Mouse (Mus musculus) heart, postnatal 14 days (tissue): ENCODE results near the gene Alg14. TPM values are rescaled to one million over a fixed set of nuclear protein-coding genes. Genes with fewer than 3 reads are reported as not detected.

Experiments used
- DNase-seq, 2 experiments: peaks; one replicate each; pipeline ENCODE4 v3.0.0; 2021 to 2022
- intact Hi-C: fragments of 180-260 bp; cut with DNase I; formaldehyde crosslinking; loops from one replicate; pipeline ENCODE4 v1.15.1; 2025
- long read RNA-seq, 2 experiments: library from polyadenylated mRNA; stranded (forward); transcript quantifications; one replicate each; pipeline ENCODE4 v2.0.0; 2021
- total RNA-seq, 2 experiments: library from RNA; stranded (reverse); gene quantifications; 2 replicates each; pipeline ENCODE4 v1.2.3; 2021

The Alg14 gene
- 10 to 100 TPM; 14.4 to 15.1 TPM for total RNA-seq
- long read RNA-seq, experiment 1, transcript Alg14-201 (4 exons, 2,037 nt) = major isoform, 9 of 10 reads
- long read RNA-seq, experiment 1, partial matches to known transcripts = 1 of 10 reads
- long read RNA-seq, experiment 1, other reads (novel, unspliced or antisense) = 0 of 10 reads
- long read RNA-seq, experiment 2, transcript Alg14-201 (4 exons, 2,037 nt) = major isoform, 9 of 10 reads
- long read RNA-seq, experiment 2, partial matches to known transcripts = 0 of 10 reads
- long read RNA-seq, experiment 2, other reads (novel, unspliced or antisense) = 0 of 10 reads

DNA sequence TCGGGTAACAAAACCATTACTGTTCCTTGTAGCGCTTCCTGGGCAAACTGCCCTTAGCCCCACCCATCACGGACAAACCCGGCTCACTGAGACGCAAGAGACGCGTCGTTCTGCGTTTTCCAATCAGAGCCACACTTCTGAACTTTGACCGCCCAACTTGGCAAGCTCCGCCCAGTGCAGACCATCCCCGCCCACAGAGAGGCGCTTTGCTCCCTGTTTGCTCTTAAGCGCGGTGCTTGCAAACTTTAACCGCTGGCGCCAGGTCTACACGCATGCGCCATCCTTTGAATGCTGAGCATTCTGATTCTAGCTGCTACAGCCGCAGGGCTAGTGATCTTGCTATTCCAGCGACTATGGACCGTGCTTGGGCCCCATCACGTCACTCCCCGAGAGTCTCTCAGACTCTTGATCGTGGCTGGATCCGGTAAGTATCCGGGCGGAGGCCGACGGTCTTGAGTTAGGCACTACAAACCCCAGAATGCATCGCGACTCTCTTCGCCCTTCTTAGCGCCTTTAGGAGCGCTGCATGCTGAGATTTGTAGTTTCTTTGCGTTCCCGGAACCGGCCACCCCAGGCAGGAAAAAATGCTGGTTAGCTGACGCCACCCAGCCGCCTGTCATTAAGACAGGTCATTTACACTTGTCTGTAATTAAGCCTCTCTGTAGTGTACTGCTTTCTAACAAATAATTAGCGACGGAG is at the start of gene Alg14:
Gene Alg14 (plus strand): TSS at position 214 of the 699 bp plus-strand sequence.
- peak; percentile 94 to 95 for DNase-seq
- intact Hi-C loops = loop anchor here (2.0 kb wide), 1 partner anchor 121 kb away; the partner anchor contains the start of gene Rwdd3

DNA sequence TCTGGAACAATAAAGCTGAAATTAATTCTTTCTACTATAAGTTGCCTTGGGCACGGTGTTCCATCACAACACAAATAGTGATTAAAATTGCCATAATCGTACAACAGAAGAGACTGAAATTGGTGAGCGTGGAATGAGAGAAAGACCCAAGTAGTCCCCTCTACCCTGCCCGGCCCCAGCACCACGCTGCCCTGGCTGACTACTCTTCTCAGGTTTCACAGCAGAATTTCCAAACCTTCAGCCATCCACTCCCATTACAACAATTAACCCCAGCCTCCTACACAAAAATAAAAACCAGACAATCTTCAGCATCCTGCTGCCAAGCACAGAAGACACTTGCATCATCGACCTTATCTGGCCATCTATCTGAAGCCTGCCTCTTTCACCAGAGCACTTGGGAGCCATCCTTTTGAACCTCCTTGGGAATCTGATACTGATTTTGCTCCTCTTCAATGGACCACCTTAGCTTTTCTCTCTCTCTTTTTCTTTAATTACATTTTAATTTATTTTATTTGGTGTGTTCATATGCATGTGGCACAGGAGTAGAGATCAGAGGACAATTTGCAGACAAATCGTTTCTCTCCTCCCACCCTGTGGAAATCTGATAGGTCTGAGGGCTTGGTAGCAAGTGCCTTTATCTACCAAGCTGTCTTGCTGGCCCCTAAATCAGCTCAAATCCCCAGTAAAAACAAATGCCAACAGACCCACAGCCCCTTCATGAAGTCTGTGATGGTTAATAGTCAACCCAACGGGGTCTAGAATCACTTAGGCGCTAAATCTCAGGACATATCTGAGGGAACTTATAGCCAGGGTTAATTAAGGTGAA is 49.2 kb upstream of the Alg14 start:
- intact Hi-C loops = no loop called here
- DNase-seq = no peak

DNA sequence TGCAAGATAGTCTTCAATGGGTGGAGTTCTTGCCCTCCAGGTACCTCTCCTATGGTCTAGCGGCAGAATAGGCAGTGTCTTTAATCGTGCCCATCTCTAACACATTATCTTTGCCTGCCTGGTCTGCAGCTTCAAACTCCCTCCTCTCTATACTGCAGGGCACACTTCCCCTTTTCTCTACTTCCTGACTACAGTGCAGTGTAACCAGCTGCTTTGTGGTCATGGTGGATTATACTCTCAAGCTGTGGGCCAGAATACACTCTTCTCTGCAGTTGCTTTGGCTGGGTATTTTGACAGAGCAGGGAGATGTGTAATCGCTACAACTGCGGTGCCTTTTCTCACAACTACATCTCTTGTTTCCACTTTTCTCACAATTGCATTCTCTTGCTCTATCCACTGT is 48.6 kb upstream of the Alg14 start:
- no peak for DNase-seq
- intact Hi-C loops = no loop called here

DNA sequence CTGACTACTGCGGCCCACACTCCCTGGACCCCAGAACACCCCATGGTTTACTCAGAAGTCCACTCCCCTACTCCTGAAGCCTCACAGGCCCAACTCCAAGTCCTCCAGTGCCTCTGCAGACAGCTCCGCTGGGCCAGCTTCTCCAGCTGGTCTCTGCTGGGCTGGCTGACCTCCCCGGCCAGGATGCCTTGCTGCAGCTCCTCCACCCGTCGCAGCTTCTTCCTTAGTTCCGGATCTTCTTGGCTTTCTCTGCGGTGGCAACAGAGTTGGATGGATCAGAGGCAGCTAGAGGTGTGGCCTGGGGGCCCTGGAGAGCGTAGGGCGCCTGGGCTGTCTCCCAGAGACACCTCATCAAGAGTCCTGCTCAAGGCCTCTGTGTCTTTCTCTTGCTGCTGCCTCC is 41.5 kb upstream of the Alg14 start:
- DNase-seq = peak; percentile 36 to 37
- intact Hi-C loops = no loop called here

DNA sequence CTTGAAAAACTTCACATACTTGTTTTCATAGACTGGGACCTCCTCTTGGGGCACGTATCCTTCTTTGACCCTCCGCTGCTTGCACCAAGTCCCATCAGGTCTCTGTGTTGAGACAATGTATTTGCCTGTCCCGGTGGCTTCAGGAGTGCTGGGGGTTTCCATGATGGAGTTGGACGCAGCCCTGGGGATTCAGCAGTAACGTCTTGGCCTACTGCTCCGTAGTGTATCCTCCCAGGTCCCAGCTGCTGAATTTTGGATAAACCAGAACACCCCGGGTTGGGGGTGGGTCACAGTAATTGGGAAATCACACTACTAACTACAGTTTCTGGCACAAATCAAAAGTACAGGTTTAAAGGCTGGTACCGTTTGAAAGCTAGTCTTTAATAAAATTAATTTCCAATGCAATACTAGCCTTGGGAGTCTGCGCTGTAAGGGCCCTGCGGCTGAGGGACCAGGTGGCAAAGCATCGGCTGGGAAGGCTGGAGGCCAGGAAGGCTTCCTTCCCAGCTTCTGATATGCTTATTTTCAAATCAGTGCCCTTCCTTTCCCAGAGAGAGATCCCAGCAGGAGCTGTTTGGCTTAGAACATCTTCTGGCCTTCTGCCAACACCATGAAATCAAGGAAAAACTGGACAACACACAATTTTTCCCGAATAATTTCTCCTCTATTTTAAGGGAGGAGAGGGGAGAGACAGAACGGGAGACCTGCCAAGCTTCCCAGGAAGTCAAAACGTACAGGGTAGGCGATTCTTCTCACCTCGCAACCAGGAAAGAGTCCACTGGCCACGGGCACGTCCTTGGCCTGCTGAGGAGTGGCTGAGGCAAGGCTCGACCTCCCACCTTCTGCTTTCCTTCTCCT is 40.8 kb upstream of the Alg14 start:
- intact Hi-C loops = no loop called here
- peak; percentile 19 to 27 for DNase-seq

DNA sequence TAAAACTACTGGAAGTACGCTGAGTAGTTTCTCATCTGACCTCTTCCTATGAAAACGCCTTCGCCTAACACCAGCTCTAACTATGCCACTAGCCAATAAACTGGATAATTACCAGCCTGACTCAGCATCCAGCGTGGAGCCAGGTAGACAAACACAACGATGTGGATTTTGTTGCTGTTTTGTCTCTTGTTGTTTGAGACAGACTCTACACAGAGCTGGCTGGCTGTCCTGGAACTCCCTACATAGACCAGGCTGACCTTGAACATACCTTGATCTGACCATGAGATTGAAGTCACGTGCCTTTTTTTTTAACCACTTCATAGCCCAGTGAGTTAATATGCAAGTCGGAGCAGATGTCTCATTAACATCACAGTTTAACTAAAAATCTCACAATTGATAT is 36.1 kb upstream of the Alg14 start:
- intact Hi-C loops = no loop called here
- no peak for DNase-seq

DNA sequence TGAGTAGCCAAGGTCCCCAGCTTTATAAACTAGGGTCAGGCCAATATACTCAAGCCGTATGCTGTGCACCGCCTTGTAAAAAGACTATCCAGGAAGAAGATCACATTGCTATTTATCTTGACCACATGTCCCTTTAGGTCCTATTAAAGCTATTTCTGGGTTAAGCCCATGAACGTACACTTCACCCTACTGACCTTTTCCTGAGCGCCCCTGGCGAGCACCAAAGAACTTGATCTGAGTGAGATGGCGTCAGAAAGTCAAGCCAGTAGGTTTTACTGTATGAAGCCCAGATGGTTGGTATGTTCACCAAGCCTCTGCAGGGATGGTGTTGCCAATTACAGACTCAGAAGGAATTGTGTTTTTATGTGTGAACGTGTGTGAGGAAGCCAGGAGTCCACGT is 35.4 kb upstream of the Alg14 start:
- intact Hi-C loops = no loop called here
- DNase-seq = no peak

DNA sequence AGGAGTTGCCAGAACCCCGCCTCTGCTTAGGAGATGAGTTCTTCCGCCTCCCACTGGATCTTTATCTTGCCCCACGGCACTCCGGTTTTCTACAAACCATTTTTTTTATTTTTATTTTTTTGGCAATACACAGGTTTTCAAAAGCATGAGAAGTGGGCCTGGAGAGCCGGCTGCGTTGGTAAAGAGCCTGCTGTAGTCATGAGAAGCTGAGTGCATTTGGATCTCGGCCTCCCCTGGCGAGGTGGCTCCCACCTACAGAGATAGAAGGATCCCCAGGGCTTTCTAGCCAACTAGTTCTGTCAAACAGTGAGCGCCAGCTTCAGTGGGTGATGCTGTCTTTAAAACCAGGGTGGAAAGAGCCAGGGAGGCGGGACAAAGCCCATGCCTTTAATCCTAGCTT is 34.2 kb upstream of the Alg14 start:
- no peak for DNase-seq
- intact Hi-C loops = no loop called here

DNA sequence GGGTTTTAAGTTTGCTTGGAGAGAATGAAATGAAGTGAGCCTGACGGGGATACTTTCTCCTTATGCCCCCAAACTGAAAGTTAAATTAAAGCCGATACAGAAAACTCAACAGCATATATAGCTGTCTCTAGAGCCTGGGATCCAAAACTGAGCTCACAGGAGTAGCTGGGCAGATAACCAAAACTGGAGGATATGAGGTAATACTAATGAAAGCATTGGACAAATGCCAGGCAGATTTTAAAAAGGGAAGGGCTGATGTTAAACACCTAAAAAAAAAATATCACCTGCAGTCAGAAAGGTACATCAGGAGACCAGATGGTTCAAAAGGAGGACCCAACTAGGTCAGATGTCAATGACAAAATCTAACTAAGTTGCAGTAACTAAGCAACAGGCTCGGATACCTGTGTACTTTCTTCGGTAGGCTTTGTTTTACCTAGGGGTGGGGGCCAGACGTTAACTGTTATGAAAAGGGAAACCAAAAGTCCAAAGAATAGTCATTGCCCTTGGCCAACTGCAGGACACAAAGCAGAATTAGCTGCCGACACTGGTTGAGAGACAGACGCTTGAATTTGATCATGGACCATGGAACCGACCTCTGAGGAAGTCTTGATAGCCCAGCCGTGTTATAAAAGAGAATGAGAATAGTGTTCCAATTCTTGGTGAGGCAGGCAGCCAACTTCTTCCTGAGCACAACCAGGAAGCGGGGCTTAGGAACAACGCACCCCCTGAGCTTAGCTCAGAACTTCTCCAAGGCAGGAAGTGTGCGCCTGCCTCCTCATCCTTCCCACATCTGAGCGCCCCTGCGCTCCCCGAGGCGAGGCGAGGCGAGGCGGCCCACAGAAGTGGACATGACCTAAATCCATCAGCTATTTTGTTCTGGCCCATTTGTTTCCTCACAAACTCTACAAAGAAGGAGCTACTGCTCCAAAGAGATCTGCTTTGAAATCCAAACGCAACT is 32.8 kb upstream of the Alg14 start:
- peak; percentile 19 to 24 for DNase-seq
- intact Hi-C loops = no loop called here

DNA sequence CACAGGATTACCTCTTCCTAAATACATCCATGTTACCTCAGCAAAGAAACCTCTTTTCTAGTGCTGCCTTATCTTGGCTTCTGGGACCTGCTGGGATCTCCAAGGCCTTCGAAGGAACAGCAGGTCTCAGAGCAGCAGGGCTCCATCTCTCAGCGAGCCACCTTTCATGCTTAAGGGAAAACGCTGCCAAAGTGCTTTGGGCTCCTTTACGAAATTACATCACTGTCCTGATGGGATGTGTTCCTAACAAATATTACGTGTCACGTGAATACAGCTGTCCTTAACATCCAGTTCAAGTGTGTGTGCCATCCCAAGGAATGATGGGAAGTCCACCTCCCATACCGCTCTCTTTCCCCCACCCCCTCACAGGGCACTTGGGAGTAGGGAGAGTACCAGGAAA is 31.5 kb upstream of the Alg14 start:
- intact Hi-C loops = no loop called here

DNA sequence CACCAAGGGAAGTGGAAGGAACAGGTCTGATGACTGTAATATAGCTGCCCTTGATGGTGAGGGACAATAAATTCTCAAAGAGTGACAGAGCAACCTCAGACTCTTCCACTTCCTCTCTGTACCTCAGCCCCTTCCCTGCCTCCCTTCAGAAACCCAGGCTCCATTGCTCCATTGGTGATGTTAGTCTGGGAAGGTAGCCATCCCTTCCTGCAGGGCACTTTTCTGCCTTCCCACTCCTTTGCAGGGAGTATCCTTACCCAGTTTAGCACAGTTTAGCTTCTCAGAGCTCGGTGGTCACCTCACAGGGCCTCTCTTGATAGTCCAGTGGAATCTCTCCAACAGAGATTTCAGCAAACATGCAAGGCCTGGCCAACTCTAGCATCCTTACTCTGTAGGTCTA is 30.7 kb upstream of the Alg14 start:
- intact Hi-C loops = no loop called here
- no peak for DNase-seq

More for the DNA sequence above, 31.5 kb upstream of the Alg14 start:
- no peak for DNase-seq

DNA sequence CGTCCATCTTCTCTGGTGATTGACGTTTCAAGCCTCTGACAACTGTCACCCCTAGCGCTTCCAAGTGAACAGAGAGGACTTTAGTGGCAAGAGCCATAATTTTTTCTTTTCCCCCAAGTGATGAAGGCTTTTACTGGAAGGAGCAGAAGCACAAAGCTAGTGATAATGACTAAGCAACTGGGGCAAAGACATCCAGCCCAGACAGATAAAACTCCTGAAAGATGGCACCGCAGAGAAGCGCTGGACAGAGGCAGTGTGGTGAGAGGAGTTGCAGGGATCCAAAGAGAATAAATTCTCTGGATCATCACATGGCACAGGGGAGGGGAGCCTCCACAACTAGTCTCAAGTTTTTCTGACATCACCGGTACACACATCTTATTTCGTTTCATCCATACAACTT is 30.3 kb upstream of the Alg14 start:
- DNase-seq = no peak
- intact Hi-C loops = no loop called here

DNA sequence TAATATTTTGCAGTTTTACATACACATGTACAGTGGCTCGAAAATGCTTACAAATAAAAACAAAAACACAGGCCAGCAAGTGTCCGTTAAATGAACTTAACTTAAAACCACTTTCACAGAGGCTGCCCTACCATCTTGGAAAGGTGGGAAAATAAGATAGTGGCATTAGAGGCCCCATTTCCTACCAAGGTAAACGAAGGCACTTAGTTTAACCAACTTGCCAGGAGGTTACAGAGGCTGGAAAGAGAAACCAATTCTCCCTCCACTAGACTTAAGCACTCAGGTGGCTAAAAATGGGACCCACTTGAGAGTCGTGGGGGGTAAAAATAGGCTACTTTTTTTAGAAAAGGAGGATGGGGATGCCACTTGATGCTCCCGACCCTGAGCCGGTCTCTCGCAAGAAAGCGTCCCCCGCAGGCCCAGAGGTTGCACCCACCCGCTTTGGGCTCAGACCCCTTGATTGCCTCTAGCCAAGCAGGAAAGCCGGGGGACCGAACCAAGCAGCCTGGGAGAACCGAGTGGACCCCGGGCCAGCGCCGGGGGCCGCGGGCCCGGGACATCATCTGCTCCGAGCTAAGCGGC is 29.5 kb upstream of the Alg14 start:
- intact Hi-C loops = no loop called here
- DNase-seq = no peak

DNA sequence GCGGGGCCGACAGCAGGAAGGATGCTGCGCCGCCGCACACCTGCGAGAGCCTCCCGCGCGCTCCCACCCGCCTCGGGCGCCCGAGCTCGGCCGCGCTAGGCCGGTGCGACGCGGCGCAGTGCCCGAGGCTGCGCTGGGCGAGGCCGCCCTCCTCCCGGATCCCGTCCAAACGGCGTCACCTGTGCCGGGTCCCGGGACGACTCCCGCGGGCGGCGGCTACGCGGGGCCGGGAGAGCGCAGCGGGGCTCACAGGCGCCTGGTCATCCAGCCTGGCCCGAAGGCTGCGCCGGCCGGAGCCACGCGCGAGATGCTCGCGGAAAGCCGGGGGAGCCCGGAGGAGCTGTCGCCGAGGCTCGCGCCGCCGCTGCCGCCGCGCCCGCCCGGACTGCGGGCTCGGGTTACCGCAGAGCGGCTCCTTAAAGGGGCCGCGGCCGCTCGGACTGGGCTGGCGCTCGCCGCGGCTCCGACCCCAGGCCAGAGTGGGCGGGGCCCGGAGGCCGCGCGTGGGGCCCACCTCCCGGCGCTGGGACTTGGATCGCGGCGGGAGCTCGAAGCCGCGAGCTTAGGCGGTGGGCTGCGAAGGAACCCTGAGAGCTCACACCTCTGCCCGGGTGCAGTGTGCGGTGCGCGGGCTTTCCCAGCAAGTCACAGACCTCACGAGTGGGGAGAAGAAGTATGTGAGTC is 28.9 kb upstream of the Alg14 start:
- peak; percentile 70 to 76 for DNase-seq
- intact Hi-C loops = no loop called here

DNA sequence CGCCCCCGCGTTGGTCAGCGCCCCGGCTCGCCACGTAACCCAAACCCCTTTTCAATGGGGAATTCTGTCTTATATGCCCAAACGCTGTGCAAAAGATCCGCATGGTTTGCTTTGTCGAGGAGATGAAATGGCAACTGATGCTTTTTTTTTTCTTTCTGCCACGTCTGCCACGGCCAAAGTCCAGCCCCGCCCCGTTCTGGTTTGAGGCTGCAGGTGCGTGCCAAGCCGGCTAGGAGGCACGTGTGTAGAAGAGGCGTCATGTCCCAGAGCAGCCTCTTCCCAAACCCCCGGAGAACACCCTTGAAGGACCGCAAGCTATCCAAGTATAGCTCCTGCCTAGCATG is 28.4 kb upstream of the Alg14 start:
- DNase-seq = peak; percentile 20 to 37
- intact Hi-C loops = no loop called here

DNA sequence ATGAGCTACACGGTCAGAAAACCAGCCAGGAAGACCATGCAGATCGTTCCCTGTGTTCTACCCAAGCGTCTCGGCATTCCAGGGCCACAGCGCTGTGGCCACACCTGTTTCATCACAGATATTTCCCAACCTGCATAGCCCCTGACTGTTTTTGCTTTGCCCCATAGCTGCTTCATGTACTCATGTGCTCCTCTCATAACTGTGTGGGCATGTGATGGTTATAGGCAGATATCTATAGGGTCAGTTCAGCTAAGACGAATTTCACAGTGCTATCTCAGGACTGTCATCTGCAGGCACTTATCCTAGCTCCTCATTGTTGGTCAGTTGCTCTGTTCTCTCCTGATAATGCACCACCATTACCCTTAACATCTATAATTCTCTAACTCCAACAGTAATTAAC is 27.3 kb upstream of the Alg14 start:
- intact Hi-C loops = no loop called here
- DNase-seq = no peak

DNA sequence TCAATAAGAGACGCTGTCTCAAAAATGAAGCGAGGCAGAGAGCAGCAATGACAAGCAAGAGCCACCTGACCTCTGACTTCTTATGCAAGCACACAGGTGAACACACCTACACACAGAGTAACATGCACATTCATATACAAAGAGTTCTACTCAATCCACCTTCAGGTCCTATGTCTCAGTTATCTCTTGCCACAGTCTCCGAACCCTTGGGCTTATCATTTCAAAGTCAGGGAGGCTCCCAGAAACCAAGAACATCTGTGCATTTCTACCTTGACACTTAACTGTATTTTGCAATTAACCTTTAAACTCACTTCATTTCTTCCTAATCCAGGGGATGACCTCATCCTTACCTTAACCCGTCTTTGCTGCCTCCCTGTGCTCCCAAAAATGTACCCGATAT is 24.3 kb upstream of the Alg14 start:
- intact Hi-C loops = no loop called here

DNA sequence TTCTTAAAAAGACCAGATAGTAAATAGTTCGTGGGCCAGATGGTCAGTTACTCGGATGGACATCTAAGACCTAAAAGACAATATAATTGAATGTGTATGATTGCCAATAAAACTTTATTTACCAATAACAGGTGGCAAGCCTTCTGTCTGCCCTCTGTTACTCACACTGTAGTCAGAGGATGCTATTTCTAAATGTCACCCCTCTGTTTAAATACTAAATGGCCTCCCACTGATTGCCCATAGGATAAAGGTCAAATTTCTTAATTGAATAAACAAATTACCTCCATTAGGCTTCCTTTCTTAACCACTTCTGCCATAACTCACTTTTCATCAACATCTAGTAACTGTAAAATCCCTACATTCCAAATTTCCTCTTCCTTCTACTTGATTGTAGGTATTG is 19.0 kb upstream of the Alg14 start:
- no peak for DNase-seq
- intact Hi-C loops = no loop called here

More for the DNA sequence above, 24.3 kb upstream of the Alg14 start:
- DNase-seq = no peak
